15 mouse cellular contexts compared by ENCODE assay signal in the genomic region with DNA sequence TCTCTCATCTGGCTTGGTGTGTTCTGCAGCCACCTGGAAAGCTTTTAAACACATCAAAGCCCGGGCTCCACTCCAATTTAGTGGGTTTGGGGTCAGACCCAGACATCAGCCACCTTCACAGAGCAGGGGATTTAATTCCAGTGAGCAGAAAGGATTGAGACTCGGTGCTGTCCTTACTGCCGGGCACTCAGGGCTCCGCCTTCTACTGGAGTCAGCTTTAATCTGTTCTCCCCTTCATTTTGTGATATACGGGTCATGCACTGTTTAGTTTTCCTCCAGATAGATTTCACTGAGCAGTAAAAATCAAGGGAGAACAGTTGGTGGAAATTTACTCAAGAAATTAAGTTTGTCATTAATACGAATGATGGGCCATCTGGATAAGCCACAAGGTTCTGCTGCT.
"Had no signal": no experiment of that assay in that cellular context is flagged by ENCODE, and none has a peak within 500 bp of the region (broad histone marks: within the 10 kb centered on the region; RNA-seq: fewer than 3 reads in every experiment).

No protein-coding gene starts in this region.

- H3K36me3 ChIP-seq: limb, embryonic 12.5 days; limb, embryonic 15.5 days had no signal

- H3K9ac ChIP-seq: limb, embryonic 12.5 days; limb, embryonic 15.5 days; liver, embryonic 14.5 days; liver, postnatal 0 days; lung, embryonic 14.5 days had no signal

- H3K27ac ChIP-seq: limb, embryonic 12.5 days; limb, embryonic 15.5 days; liver, embryonic 14.5 days; macrophage had no signal

- H3K4me3 ChIP-seq: limb, embryonic 12.5 days; limb, embryonic 15.5 days had no signal

- H3K27me3 ChIP-seq: limb, embryonic 15.5 days had no signal

- H3K4me2 ChIP-seq: limb, embryonic 12.5 days; limb, embryonic 15.5 days; liver, embryonic 11.5 days; lung, embryonic 14.5 days had no signal

- ATAC-seq: inflammation-experienced regulatory T-cells, adult 6 months; intestine, embryonic 16.5 days; liver, postnatal 0 days; lung, postnatal 0 days had no signal

- DNase-seq: kidney, adult 2 months; kidney, postnatal 14 days; layer of hippocampus, adult 9-11 months; liver, postnatal 0 days; thymus, adult 18-20 months; thymus, postnatal 36 days had no signal

- H3K9me3 ChIP-seq: limb, embryonic 12.5 days; limb, embryonic 15.5 days had no signal

- H3K4me1 ChIP-seq: limb, embryonic 15.5 days had no signal
